ENCODE assay signal across 14 mouse cellular contexts in genomic region chr16:20708220-20708938, GRCm38 (mm10). TPM values are rescaled to one million over a fixed set of nuclear protein-coding genes. Genes with fewer than 3 reads are reported as not detected.
A peak's percentile ranks its signal among the peaks of the same experiment; 100 is the strongest.
DNase-seq lines count a peak whose midpoint lies in the region; ATAC-seq lines count a peak whose summit lies in the region.
"Had no signal": no experiment of that assay in that cellular context is flagged by ENCODE, and none has a peak within 500 bp of the region (broad histone marks: within the 10 kb centered on the region; RNA-seq: fewer than 3 reads in every experiment).

No protein-coding gene starts in this region.

- H3K27me3 ChIP-seq in embryonic facial prominence, embryonic 11.5 days (ENCODE audit: control insufficient read depth, insufficient read depth, low read length), result no peaks in the 10 kb centered on the region
- no peaks in the 10 kb centered on the region for H3K27me3 ChIP-seq in embryonic facial prominence, embryonic 10.5 days (replicated peaks; ENCODE audit: low read depth, poor library complexity, severe bottlenecking)
- H3K27me3 ChIP-seq in kidney, embryonic 14.5 days (ENCODE audit: control insufficient read depth, insufficient read depth, low read length), result no peaks in the 10 kb centered on the region
- H3K27me3 ChIP-seq in neural tube, embryonic 11.5 days (ENCODE audit: control insufficient read depth, insufficient read depth, low read length), result no peaks in the 10 kb centered on the region
- H3K27me3 ChIP-seq: forebrain, embryonic 15.5 days had no signal

- no peaks in the 10 kb centered on the region for H3K4me1 ChIP-seq in embryonic facial prominence, embryonic 11.5 days (ENCODE audit: control insufficient read depth, insufficient read depth, low read length)
- peaks cover 5% of the 10 kb centered on the region for H3K4me1 ChIP-seq in embryonic facial prominence, embryonic 10.5 days
- no peaks in the 10 kb centered on the region for H3K4me1 ChIP-seq in kidney, embryonic 14.5 days (ENCODE audit: control insufficient read depth, insufficient read depth, low read length)
- no peaks in the 10 kb centered on the region for H3K4me1 ChIP-seq in neural tube, embryonic 11.5 days (ENCODE audit: control insufficient read depth, insufficient read depth, low read length)

- H3K9me3 ChIP-seq in embryonic facial prominence, embryonic 11.5 days (replicated peaks; ENCODE audit: control insufficient read depth, low read length), result no peaks in the 10 kb centered on the region
- no peaks in the 10 kb centered on the region for H3K9me3 ChIP-seq in embryonic facial prominence, embryonic 10.5 days
- H3K9me3 ChIP-seq in kidney, embryonic 14.5 days (ENCODE audit: control insufficient read depth, low read length), result no peaks in the 10 kb centered on the region
- no peaks in the 10 kb centered on the region for H3K9me3 ChIP-seq in neural tube, embryonic 11.5 days (ENCODE audit: control insufficient read depth, low read length)
- H3K9me3 ChIP-seq: forebrain, embryonic 15.5 days had no signal

- no peak overlapping the region for H3K27ac ChIP-seq in embryonic facial prominence, embryonic 11.5 days (replicated peaks; ENCODE audit: low read depth, low read length)
- H3K27ac ChIP-seq in embryonic facial prominence, embryonic 10.5 days (replicated peaks), result no peak overlapping the region
- H3K27ac ChIP-seq in kidney, embryonic 14.5 days (ENCODE audit: low read depth, low read length), result no peak overlapping the region
- H3K27ac ChIP-seq in neural tube, embryonic 11.5 days (ENCODE audit: low read depth, low read length), result no peak overlapping the region
- H3K27ac ChIP-seq: forebrain, embryonic 15.5 days had no signal

- H3K9ac ChIP-seq in embryonic facial prominence, embryonic 11.5 days (replicated peaks; ENCODE audit: low read length), result no peak overlapping the region
- H3K9ac ChIP-seq in kidney, embryonic 14.5 days (ENCODE audit: low read depth, low read length), result no peak overlapping the region
- no peak overlapping the region for H3K9ac ChIP-seq in neural tube, embryonic 11.5 days (ENCODE audit: low read length)
- H3K9ac ChIP-seq: forebrain, embryonic 15.5 days had no signal

- no peak for DNase-seq in embryonic facial prominence, embryonic 11.5 days (ENCODE audit: low spot score)
- no peak for DNase-seq in embryonic facial prominence, embryonic 10.5 days (ENCODE audit: low spot score)
- no peak for DNase-seq in kidney, postnatal 36 days
- no peak for DNase-seq in neural tube, embryonic 11.5 days (ENCODE audit: low spot score)
- no peak for DNase-seq in neural tube, embryonic 10.5 days (ENCODE audit: extremely low spot score, low spot score)
- no peak for DNase-seq in gastrocnemius, postnatal 25 days
- DNase-seq in lung, postnatal 25 days (ENCODE audit: low spot score), result no peak
- DNase-seq: adrenal gland, postnatal 14 days; heart, postnatal 10 days; kidney, adult 9 months; layer of hippocampus, postnatal 36 days; lung, adult 18-20 months had no signal

- 92% methylated on average over 21 of the region's 21 CpGs for WGBS in embryonic facial prominence, embryonic 11.5 days
- WGBS in embryonic facial prominence, embryonic 10.5 days, result 93% methylated on average over 21 of the region's 21 CpGs
- WGBS in kidney, embryonic 14.5 days, result 94% methylated on average over 21 of the region's 21 CpGs
- WGBS in neural tube, embryonic 11.5 days, result 91% methylated on average over 21 of the region's 21 CpGs

- peaks cover 3% of the 10 kb centered on the region for H3K36me3 ChIP-seq in embryonic facial prominence, embryonic 11.5 days (replicated peaks; ENCODE audit: control insufficient read depth, insufficient read depth, low read depth, low read length)
- H3K36me3 ChIP-seq in embryonic facial prominence, embryonic 10.5 days (replicated peaks), result peaks cover 99% of the 10 kb centered on the region
- H3K36me3 ChIP-seq in kidney, embryonic 14.5 days (ENCODE audit: control insufficient read depth, insufficient read depth, low read length), result peaks cover 33% of the 10 kb centered on the region
- peaks cover 8% of the 10 kb centered on the region for H3K36me3 ChIP-seq in neural tube, embryonic 11.5 days (ENCODE audit: control insufficient read depth, insufficient read depth, low read length)

- no peak overlapping the region for H3K4me3 ChIP-seq in embryonic facial prominence, embryonic 11.5 days (ENCODE audit: low read depth, low read length)
- H3K4me3 ChIP-seq in embryonic facial prominence, embryonic 10.5 days, result no peak overlapping the region
- no peak overlapping the region for H3K4me3 ChIP-seq in kidney, embryonic 14.5 days (ENCODE audit: low read length)
- H3K4me3 ChIP-seq in neural tube, embryonic 11.5 days (ENCODE audit: low read depth, low read length), result no peak overlapping the region
- H3K4me3 ChIP-seq: forebrain, embryonic 15.5 days had no signal

- no peak overlapping the region for H3K4me2 ChIP-seq in embryonic facial prominence, embryonic 11.5 days (ENCODE audit: low read depth, low read length)
- H3K4me2 ChIP-seq in kidney, embryonic 14.5 days (replicated peaks; ENCODE audit: low read depth, low read length), result no peak overlapping the region
- H3K4me2 ChIP-seq in neural tube, embryonic 11.5 days (ENCODE audit: low read depth), result no peak overlapping the region
- H3K4me2 ChIP-seq: forebrain, embryonic 15.5 days had no signal

- ATAC-seq in embryonic facial prominence, embryonic 11.5 days (replicated peaks; ENCODE audit: insufficient number of reproducible peaks, low FRiP score, low TSS enrichment, low read depth), result peak; percentile 31; the same call in 1 of the 2 replicates
- peak; percentile 10 for ATAC-seq in kidney, embryonic 14.5 days (ENCODE audit: low FRiP score, low TSS enrichment)
- 0 out of 2 replicates have a peak, but pooled peaks have one; percentile 8 for ATAC-seq in neural tube, embryonic 11.5 days (ENCODE audit: insufficient read depth, low FRiP score, low TSS enrichment)

RNA-seq across cellular contexts. Expression of gene Polr2h, which starts 9.1 kb away (rescaled TPM):
- polyA plus RNA-seq in embryonic facial prominence, embryonic 11.5 days (2014; fragmentation: Nextera tagmentation; extraction: Ambion mirVana), result 120 and 124 TPM in 2 replicates
- polyA plus RNA-seq in embryonic facial prominence, embryonic 10.5 days (2016; fragmentation: Nextera tagmentation; extraction: Ambion mirVana), result 151 and 153 TPM in 2 replicates
- polyA plus RNA-seq in kidney, embryonic 14.5 days (2014; fragmentation: Nextera tagmentation; extraction: Ambion mirVana), result 147 and 172 TPM in 2 replicates
- polyA plus RNA-seq in neural tube, embryonic 11.5 days (2014; fragmentation: Nextera tagmentation; extraction: Ambion mirVana), result 121 and 125 TPM in 2 replicates
- total RNA-seq in gastrocnemius, postnatal 25 days (2021), result 1 to 10 TPM; 8.2 to 8.3 TPM

RNA-seq across cellular contexts. Expression of gene Clcn2, which starts 9.2 kb away (rescaled TPM):
- polyA plus RNA-seq in embryonic facial prominence, embryonic 11.5 days (2014; fragmentation: Nextera tagmentation; extraction: Ambion mirVana), result 13.0 and 14.8 TPM in 2 replicates
- polyA plus RNA-seq in embryonic facial prominence, embryonic 10.5 days (2016; fragmentation: Nextera tagmentation; extraction: Ambion mirVana), result 13.9 and 15.9 TPM in 2 replicates
- 15.5 and 17.3 TPM in 2 replicates for polyA plus RNA-seq in kidney, embryonic 14.5 days (2014; fragmentation: Nextera tagmentation; extraction: Ambion mirVana)
- 22.0 and 26.4 TPM in 2 replicates for polyA plus RNA-seq in neural tube, embryonic 11.5 days (2014; fragmentation: Nextera tagmentation; extraction: Ambion mirVana)
- 1 to 10 TPM; 2.0 to 3.2 TPM for total RNA-seq in gastrocnemius, postnatal 25 days (2021)

RNA-seq across cellular contexts. Expression of gene Fam131a, which starts 15.3 kb away (rescaled TPM):
- 3.9 and 4.4 TPM in 2 replicates for polyA plus RNA-seq in embryonic facial prominence, embryonic 11.5 days (2014; fragmentation: Nextera tagmentation; extraction: Ambion mirVana)
- polyA plus RNA-seq in embryonic facial prominence, embryonic 10.5 days (2016; fragmentation: Nextera tagmentation; extraction: Ambion mirVana), result 2.9 and 4.8 TPM in 2 replicates
- polyA plus RNA-seq in kidney, embryonic 14.5 days (2014; fragmentation: Nextera tagmentation; extraction: Ambion mirVana), result 3.8 and 5.5 TPM in 2 replicates
- polyA plus RNA-seq in neural tube, embryonic 11.5 days (2014; fragmentation: Nextera tagmentation; extraction: Ambion mirVana), result 11.6 and 17.8 TPM in 2 replicates
- 10 to 100 TPM; 31.5 to 57.0 TPM for total RNA-seq in gastrocnemius, postnatal 25 days (2021)

RNA-seq across cellular contexts. Expression of gene Chrd, which starts 24.5 kb away (rescaled TPM):
- polyA plus RNA-seq in embryonic facial prominence, embryonic 11.5 days (2014; fragmentation: Nextera tagmentation; extraction: Ambion mirVana), result 1.5 and 1.7 TPM in 2 replicates
- polyA plus RNA-seq in embryonic facial prominence, embryonic 10.5 days (2016; fragmentation: Nextera tagmentation; extraction: Ambion mirVana), result 1.3 and 1.4 TPM in 2 replicates
- 3.9 and 4.6 TPM in 2 replicates for polyA plus RNA-seq in kidney, embryonic 14.5 days (2014; fragmentation: Nextera tagmentation; extraction: Ambion mirVana)
- polyA plus RNA-seq in neural tube, embryonic 11.5 days (2014; fragmentation: Nextera tagmentation; extraction: Ambion mirVana), result 3.7 and 5.2 TPM in 2 replicates
- total RNA-seq in gastrocnemius, postnatal 25 days (2021), result 1 to 10 TPM; 3.2 to 3.6 TPM

RNA-seq across cellular contexts. Expression of gene Thpo, which starts 25.9 kb away (rescaled TPM):
- 0.48 TPM in 1 of 2 replicates, not detected in the other for polyA plus RNA-seq in embryonic facial prominence, embryonic 11.5 days (2014; fragmentation: Nextera tagmentation; extraction: Ambion mirVana)
- 0.44 and 0.72 TPM in 2 replicates for polyA plus RNA-seq in embryonic facial prominence, embryonic 10.5 days (2016; fragmentation: Nextera tagmentation; extraction: Ambion mirVana)
- 0.89 and 1.2 TPM in 2 replicates for polyA plus RNA-seq in kidney, embryonic 14.5 days (2014; fragmentation: Nextera tagmentation; extraction: Ambion mirVana)
- 0.55 and 1.0 TPM in 2 replicates for polyA plus RNA-seq in neural tube, embryonic 11.5 days (2014; fragmentation: Nextera tagmentation; extraction: Ambion mirVana)
- 1 to 10 TPM; 2.1 to 3.0 TPM for total RNA-seq in gastrocnemius, postnatal 25 days (2021)
- total RNA-seq: heart, postnatal 10 days had no signal
